Mouse (Mus musculus): ENCODE measurements around the gene Lrpprc. TPM values are rescaled to one million over a fixed set of nuclear protein-coding genes. Genes with fewer than 3 reads are reported as not detected.
"Not testable (repeated sequence)": the region's sequence is repeated elsewhere in the genome, so short reads cannot be mapped to it uniquely, and the experiment has no call there.

Gene Lrpprc
- polyA plus RNA-seq (2016; fragmentation: Nextera tagmentation; extraction: Ambion mirVana): 64.9 and 68.2 TPM in 2 replicates

GRCm38 (mm10) chr17:84790447-84791098 is at the start of gene Lrpprc:
Gene Lrpprc, minus strand, starts transcription at chr17:84790789.
- H3K27ac ChIP-seq: peak within 1 kb of the TSS; percentile 87
- peak within 1 kb of the TSS; percentile 74 for H3K4me2 ChIP-seq
- no peaks in the 10 kb centered on the region for H3K27me3 ChIP-seq (replicated peaks)
- peak; percentile 97 for ATAC-seq
- peak within 1 kb of the TSS; percentile 87 for H3K9ac ChIP-seq
- peaks cover 50% of the 10 kb centered on the region for H3K4me1 ChIP-seq
- H3K36me3 ChIP-seq: peaks cover 39% of the 10 kb centered on the region
- no peaks in the 10 kb centered on the region for H3K9me3 ChIP-seq (replicated peaks)
- under 1% methylated on average over 51 of the region's 51 CpGs for WGBS (ENCODE audit: insufficient replicate concordance)
- H3K4me3 ChIP-seq: peak within 1 kb of the TSS; percentile 96

GRCm38 (mm10) chr17:84837780-84838179 is 47.2 kb upstream of the Lrpprc start:
- Histone ChIP-seq H3K27ac (no peak overlapping the region), H3K9ac (no peak overlapping the region), H3K4me1 (no peaks in the 10 kb centered on the region), H3K27me3 (replicated peaks) (no peaks in the 10 kb centered on the region; the same call in 1 of the 2 replicates), H3K9me3 (replicated peaks) (no peaks in the 10 kb centered on the region), H3K4me2 (no peak overlapping the region), H3K36me3 (no peaks in the 10 kb centered on the region), H3K4me3 (no peak overlapping the region)
- 1% methylated on average over 3 of the region's 3 CpGs for WGBS (ENCODE audit: insufficient replicate concordance)
- ATAC-seq: peak; percentile 35; the same call in 1 of the 2 replicates

- Histone ChIP-seq H3K4me2 (no peak overlapping the region), H3K4me3 (no peak overlapping the region), H3K27me3 (replicated peaks) (no peaks in the 10 kb centered on the region; the same call in 1 of the 2 replicates), H3K9me3 (replicated peaks) (no peaks in the 10 kb centered on the region), H3K36me3 (no peaks in the 10 kb centered on the region), H3K27ac (no peak overlapping the region), H3K4me1 (no peaks in the 10 kb centered on the region), H3K9ac (no peak overlapping the region)
- no peak for ATAC-seq
- WGBS (ENCODE audit: insufficient replicate concordance): 62% methylated on average over 9 of the region's 9 CpGs
Measured at GRCm38 (mm10) chr17:84835249-84835648, 44.7 kb upstream of the Lrpprc start.

GRCm38 (mm10) chr17:84832346-84832745 is 41.8 kb upstream of the Lrpprc start:
- Histone ChIP-seq H3K4me3 (no peak overlapping the region), H3K27ac (no peak overlapping the region), H3K36me3 (no peaks in the 10 kb centered on the region), H3K4me2 (no peak overlapping the region), H3K4me1 (no peaks in the 10 kb centered on the region), H3K9me3 (replicated peaks) (no peaks in the 10 kb centered on the region), H3K9ac (no peak overlapping the region), H3K27me3 (replicated peaks) (no peaks in the 10 kb centered on the region; the same call in 1 of the 2 replicates)
- WGBS (ENCODE audit: insufficient replicate concordance): 64% methylated on average over 8 of the region's 8 CpGs
- ATAC-seq: no peak

GRCm38 (mm10) chr17:84828301-84828700 is 37.7 kb upstream of the Lrpprc start:
- Histone ChIP-seq H3K27me3 (replicated peaks) (no peaks in the 10 kb centered on the region; the same call in 1 of the 2 replicates), H3K9ac (no peak overlapping the region), H3K9me3 (replicated peaks) (no peaks in the 10 kb centered on the region), H3K4me2 (no peak overlapping the region), H3K27ac (no peak overlapping the region), H3K4me3 (no peak overlapping the region), H3K4me1 (no peaks in the 10 kb centered on the region), H3K36me3 (no peaks in the 10 kb centered on the region)
- WGBS (ENCODE audit: insufficient replicate concordance): 72% methylated on average over 6 of the region's 6 CpGs
- ATAC-seq: no peak

- WGBS (ENCODE audit: insufficient replicate concordance): 18% methylated on average over 4 of the region's 4 CpGs
- Histone ChIP-seq H3K9me3 (replicated peaks) (no peaks in the 10 kb centered on the region), H3K36me3 (no peaks in the 10 kb centered on the region), H3K9ac (no peak overlapping the region), H3K4me2 (no peak overlapping the region), H3K27me3 (replicated peaks) (no peaks in the 10 kb centered on the region), H3K4me1 (no peaks in the 10 kb centered on the region), H3K27ac (no peak overlapping the region), H3K4me3 (no peak overlapping the region)
- ATAC-seq: no peak
Measured at GRCm38 (mm10) chr17:84820603-84821002, 30.0 kb upstream of the Lrpprc start.

GRCm38 (mm10) chr17:84818390-84818789 is 27.8 kb upstream of the Lrpprc start:
- ATAC-seq: no peak
- H3K4me3 ChIP-seq: no peak overlapping the region
- 75% methylated on average over 5 of the region's 5 CpGs for WGBS (ENCODE audit: insufficient replicate concordance)
- no peak overlapping the region for H3K9ac ChIP-seq
- H3K9me3 ChIP-seq (replicated peaks): no peaks in the 10 kb centered on the region
- H3K27ac ChIP-seq: no peak overlapping the region
- no peaks in the 10 kb centered on the region for H3K27me3 ChIP-seq (replicated peaks)
- no peaks in the 10 kb centered on the region for H3K36me3 ChIP-seq
- no peak overlapping the region for H3K4me2 ChIP-seq
- no peaks in the 10 kb centered on the region for H3K4me1 ChIP-seq

GRCm38 (mm10) chr17:84816014-84816461 is 25.4 kb upstream of the Lrpprc start:
- 62% methylated on average over 9 of the region's 9 CpGs for WGBS (ENCODE audit: insufficient replicate concordance)
- no peaks in the 10 kb centered on the region for H3K4me1 ChIP-seq
- no peak overlapping the region for H3K9ac ChIP-seq
- no peak overlapping the region for H3K4me3 ChIP-seq
- no peaks in the 10 kb centered on the region for H3K36me3 ChIP-seq
- ATAC-seq: no peak
- H3K9me3 ChIP-seq (replicated peaks): no peaks in the 10 kb centered on the region
- no peak overlapping the region for H3K4me2 ChIP-seq
- no peaks in the 10 kb centered on the region for H3K27me3 ChIP-seq (replicated peaks)
- H3K27ac ChIP-seq: no peak overlapping the region

GRCm38 (mm10) chr17:84814905-84815304 is 24.3 kb upstream of the Lrpprc start:
- Histone ChIP-seq H3K9me3 (replicated peaks) (no peaks in the 10 kb centered on the region), H3K36me3 (no peaks in the 10 kb centered on the region), H3K9ac (no peak overlapping the region), H3K4me3 (no peak overlapping the region), H3K4me1 (no peaks in the 10 kb centered on the region), H3K4me2 (no peak overlapping the region), H3K27ac (no peak overlapping the region), H3K27me3 (replicated peaks) (no peaks in the 10 kb centered on the region)
- WGBS (ENCODE audit: insufficient replicate concordance): 64% methylated on average over 7 of the region's 7 CpGs
- ATAC-seq: no peak

- WGBS (ENCODE audit: insufficient replicate concordance): 60% methylated on average over 14 of the region's 14 CpGs
- not testable (repeated sequence) for H3K9me3 ChIP-seq (replicated peaks); H3K4me3 ChIP-seq; ATAC-seq; H3K27me3 ChIP-seq (replicated peaks); H3K36me3 ChIP-seq; H3K4me1 ChIP-seq; H3K27ac ChIP-seq; H3K9ac ChIP-seq; H3K4me2 ChIP-seq
Measured at GRCm38 (mm10) chr17:84814192-84814591, 23.6 kb upstream of the Lrpprc start.

GRCm38 (mm10) chr17:84792006-84792405 is 1.4 kb upstream of the Lrpprc start:
- no peak for ATAC-seq
- WGBS (ENCODE audit: insufficient replicate concordance): 68% methylated on average over 5 of the region's 5 CpGs
- Histone ChIP-seq H3K4me3 (peak overlapping the region; percentile 96), H3K36me3 (peaks cover 25% of the 10 kb centered on the region), H3K9me3 (replicated peaks) (no peaks in the 10 kb centered on the region), H3K27me3 (replicated peaks) (no peaks in the 10 kb centered on the region), H3K27ac (peak overlapping the region; percentile 87; the same call in 1 of the 2 replicates), H3K9ac (peak overlapping the region; percentile 87), H3K4me1 (peaks cover 46% of the 10 kb centered on the region), H3K4me2 (peak overlapping the region; percentile 74)

- H3K4me1 ChIP-seq: peaks cover 46% of the 10 kb centered on the region
- 5% methylated on average over 8 of the region's 8 CpGs for WGBS (ENCODE audit: insufficient replicate concordance)
- ATAC-seq: peak; percentile 31
Measured at GRCm38 (mm10) chr17:84791156-84791555, 567 bp upstream of the Lrpprc start.

More at GRCm38 (mm10) chr17:84791156-84791555, 567 bp upstream of the Lrpprc start:
- H3K4me2 ChIP-seq: peak overlapping the region; percentile 74
- peak overlapping the region; percentile 87 for H3K9ac ChIP-seq
- peaks cover 34% of the 10 kb centered on the region for H3K36me3 ChIP-seq
- H3K27ac ChIP-seq: peak overlapping the region; percentile 87
- no peaks in the 10 kb centered on the region for H3K9me3 ChIP-seq (replicated peaks)
- no peaks in the 10 kb centered on the region for H3K27me3 ChIP-seq (replicated peaks)
- peak overlapping the region; percentile 96 for H3K4me3 ChIP-seq

Measured in liver, embryonic 12.5 days (tissue).